Comparison of ENCODE assay signal across 7 mouse cellular contexts in genomic region chr16:58669264-58669663, GRCm38 (mm10). TPM values are rescaled to one million over a fixed set of nuclear protein-coding genes. Genes with fewer than 3 reads are reported as not detected.
DNase-seq lines count a peak whose midpoint lies in the region; ATAC-seq and TF ChIP-seq lines count a peak whose summit lies in the region.

No protein-coding gene starts in this region.

- TF ChIP-seq EP300 in stomach, postnatal 0 days (optimal IDR thresholded peaks at IDR 0.05) = no peak

- H3K27me3 ChIP-seq in G1E (ENCODE audit: insufficient read depth, low read length) = no peaks in the 10 kb centered on the region
- no peaks in the 10 kb centered on the region for H3K27me3 ChIP-seq in heart, embryonic 11.5 days (ENCODE audit: control insufficient read depth, insufficient read depth, low read length)
- no peaks in the 10 kb centered on the region for H3K27me3 ChIP-seq in liver, embryonic 12.5 days (replicated peaks)
- H3K27me3 ChIP-seq in stomach, postnatal 0 days (ENCODE audit: control insufficient read depth, insufficient read depth, low read length) = no peaks in the 10 kb centered on the region

- H3K9me3 ChIP-seq in G1E (replicated peaks) = no peaks in the 10 kb centered on the region
- no peaks in the 10 kb centered on the region for H3K9me3 ChIP-seq in heart, embryonic 11.5 days (replicated peaks; ENCODE audit: control insufficient read depth, low read length)
- H3K9me3 ChIP-seq in liver, embryonic 12.5 days (replicated peaks) = no peaks in the 10 kb centered on the region
- H3K9me3 ChIP-seq in stomach, postnatal 0 days (ENCODE audit: control insufficient read depth, low read length) = no peaks in the 10 kb centered on the region

- 9% methylated on average over 5 of the region's 5 CpGs for WGBS in heart, embryonic 11.5 days (ENCODE audit: insufficient replicate concordance)
- WGBS in liver, embryonic 12.5 days (ENCODE audit: insufficient replicate concordance) = 4% methylated on average over 5 of the region's 5 CpGs
- 32% methylated on average over 5 of the region's 5 CpGs for WGBS in stomach, postnatal 0 days

- H3K36me3 ChIP-seq in G1E (replicated peaks) = peaks cover 28% of the 10 kb centered on the region
- H3K36me3 ChIP-seq in heart, embryonic 11.5 days (ENCODE audit: control insufficient read depth, insufficient read depth, low read length) = peaks cover 6% of the 10 kb centered on the region
- peaks cover 27% of the 10 kb centered on the region for H3K36me3 ChIP-seq in liver, embryonic 12.5 days
- no peaks in the 10 kb centered on the region; the same call in 1 of the 2 replicates for H3K36me3 ChIP-seq in stomach, postnatal 0 days (ENCODE audit: control insufficient read depth, insufficient read depth, low read length)

- peak overlapping the region; percentile 17; the same call in 1 of the 2 replicates for H3K4me3 ChIP-seq in G1E (ENCODE audit: low read depth, low read length)
- H3K4me3 ChIP-seq in heart, embryonic 11.5 days (ENCODE audit: low read depth, low read length) = peak overlapping the region; percentile 97; the same call in 1 of the 2 replicates
- H3K4me3 ChIP-seq in liver, embryonic 12.5 days = peak overlapping the region; percentile 100
- H3K4me3 ChIP-seq in stomach, postnatal 0 days (ENCODE audit: low read depth, low read length) = peak overlapping the region; percentile 98; the same call in 1 of the 2 replicates

- peak; percentile 18 for ATAC-seq in G1E (ENCODE audit: extremely low read depth, insufficient number of reproducible peaks, low FRiP score, poor library complexity, severe bottlenecking)
- 0 out of 2 replicates have a peak, but pooled peaks have one; percentile 13 for ATAC-seq in heart, embryonic 11.5 days (replicated peaks; ENCODE audit: insufficient number of reproducible peaks, low FRiP score, low TSS enrichment)
- ATAC-seq in liver, embryonic 12.5 days = peak; percentile 25
- ATAC-seq in stomach, postnatal 0 days (ENCODE audit: low FRiP score, low TSS enrichment) = no peak

- peak overlapping the region; percentile 70 for H3K4me2 ChIP-seq in heart, embryonic 11.5 days
- peak overlapping the region; percentile 73 for H3K4me2 ChIP-seq in liver, embryonic 12.5 days
- H3K4me2 ChIP-seq in stomach, postnatal 0 days (replicated peaks; ENCODE audit: low read depth) = peak overlapping the region; percentile 87

- peak overlapping the region; percentile 94 for H3K27ac ChIP-seq in heart, embryonic 11.5 days (ENCODE audit: low read depth, low read length)
- H3K27ac ChIP-seq in liver, embryonic 12.5 days = peak overlapping the region; percentile 100
- H3K27ac ChIP-seq in stomach, postnatal 0 days (replicated peaks) = peak overlapping the region; percentile 84; the same call in 1 of the 2 replicates

- DNase-seq in G1E (ENCODE audit: low spot score) = no peak
- DNase-seq in adrenal gland, postnatal 36 days = peak; percentile 5 to 30
- peak; percentile 25 for DNase-seq in stomach, postnatal 0 days (ENCODE audit: low spot score)
- DNase-seq in left cerebral cortex, adult 8-10 months (ENCODE audit: low spot score in 2 of 2) = no peak
- no peak for DNase-seq in thymus, postnatal 0 days (ENCODE audit: low spot score)

- peak overlapping the region; percentile 93 for H3K9ac ChIP-seq in heart, embryonic 11.5 days (ENCODE audit: low read depth, low read length)
- peak overlapping the region; percentile 100 for H3K9ac ChIP-seq in liver, embryonic 12.5 days
- no peak overlapping the region for H3K9ac ChIP-seq in stomach, postnatal 0 days (ENCODE audit: low read length)

- TF ChIP-seq CTCF in G1E (IDR thresholded peaks at IDR 0.05; ENCODE audit: low read depth, low read length) = no peak
- no peak for TF ChIP-seq CTCF in stomach, postnatal 0 days (IDR thresholded peaks at IDR 0.05; ENCODE audit: low read depth)

- H3K4me1 ChIP-seq in G1E (ENCODE audit: insufficient read depth, low read depth, low read length) = peaks cover 62% of the 10 kb centered on the region
- H3K4me1 ChIP-seq in heart, embryonic 11.5 days (ENCODE audit: control insufficient read depth, insufficient read depth, low read length) = peaks cover 7% of the 10 kb centered on the region; the same call in 1 of the 2 replicates
- H3K4me1 ChIP-seq in liver, embryonic 12.5 days = peaks cover 67% of the 10 kb centered on the region
- H3K4me1 ChIP-seq in stomach, postnatal 0 days (replicated peaks; ENCODE audit: control insufficient read depth, insufficient read depth) = no peaks in the 10 kb centered on the region

RNA-seq across cellular contexts. Expression of gene Cpox, which starts 0.8 kb away (rescaled TPM):
- total RNA-seq in G1E (2014; fragmentation: Nextera tagmentation) (1,587 and 1,720 TPM in 2 replicates), G1E (2017) (291 and 297 TPM in 2 replicates)
- polyA plus RNA-seq in G1E (2012) = 261 and 266 TPM in 2 replicates
- 10 to 100 TPM; 17.0 to 18.9 TPM for total RNA-seq in adrenal gland, postnatal 36 days (2021)
- polyA plus RNA-seq in heart, embryonic 11.5 days (2014; fragmentation: Nextera tagmentation; extraction: Ambion mirVana) = 45.7 and 67.7 TPM in 2 replicates
- 692 and 703 TPM in 2 replicates for polyA plus RNA-seq in liver, embryonic 12.5 days (2016; fragmentation: Nextera tagmentation; extraction: Ambion mirVana)
- polyA plus RNA-seq in stomach, postnatal 0 days (2015; fragmentation: Nextera tagmentation; extraction: Ambion mirVana) = 42.3 and 44.9 TPM in 2 replicates
- 10 to 100 TPM; 41.4 to 46.8 (median 43.7) TPM for total RNA-seq in left cerebral cortex, adult 8-10 months (2022)
- polyA plus RNA-seq in thymus, postnatal 0 days (2015; fragmentation: Nextera tagmentation; extraction: Ambion mirVana) = 15.9 and 16.3 TPM in 2 replicates

RNA-seq across cellular contexts. Expression of gene E330017A01Rik, which starts 30.7 kb away (rescaled TPM):
- total RNA-seq in G1E (2014; fragmentation: Nextera tagmentation) (not detected in 2 replicates), G1E (2017) (0.11 and 0.17 TPM in 2 replicates)
- not detected in 2 replicates for polyA plus RNA-seq in G1E (2012)
- not detected for total RNA-seq in adrenal gland, postnatal 36 days (2021)
- polyA plus RNA-seq in heart, embryonic 11.5 days (2014; fragmentation: Nextera tagmentation; extraction: Ambion mirVana) = not detected in 2 replicates
- polyA plus RNA-seq in liver, embryonic 12.5 days (2016; fragmentation: Nextera tagmentation; extraction: Ambion mirVana) = not detected in 2 replicates
- polyA plus RNA-seq in stomach, postnatal 0 days (2015; fragmentation: Nextera tagmentation; extraction: Ambion mirVana) = not detected in 2 replicates
- total RNA-seq in left cerebral cortex, adult 8-10 months (2022) = not detected
- not detected in 2 replicates for polyA plus RNA-seq in thymus, postnatal 0 days (2015; fragmentation: Nextera tagmentation; extraction: Ambion mirVana)

RNA-seq across cellular contexts. Expression of gene Gpr15, which starts 49.6 kb away (rescaled TPM):
- total RNA-seq in G1E (2014; fragmentation: Nextera tagmentation) (not detected in 2 replicates), G1E (2017) (0.11 and 0.12 TPM in 2 replicates)
- polyA plus RNA-seq in G1E (2012) = not detected in 2 replicates
- total RNA-seq in adrenal gland, postnatal 36 days (2021) = not detected
- polyA plus RNA-seq in heart, embryonic 11.5 days (2014; fragmentation: Nextera tagmentation; extraction: Ambion mirVana) = not detected in 2 replicates
- not detected in 2 replicates for polyA plus RNA-seq in liver, embryonic 12.5 days (2016; fragmentation: Nextera tagmentation; extraction: Ambion mirVana)
- polyA plus RNA-seq in stomach, postnatal 0 days (2015; fragmentation: Nextera tagmentation; extraction: Ambion mirVana) = not detected in 2 replicates
- total RNA-seq in left cerebral cortex, adult 8-10 months (2022) = not detected
- 0.79 and 1.7 TPM in 2 replicates for polyA plus RNA-seq in thymus, postnatal 0 days (2015; fragmentation: Nextera tagmentation; extraction: Ambion mirVana)

RNA-seq across cellular contexts. Expression of gene Gm813, which starts 52.5 kb away (rescaled TPM):
- total RNA-seq in G1E (2014; fragmentation: Nextera tagmentation) (not detected in 2 replicates), G1E (2017) (0.22 TPM in 1 of 2 replicates, not detected in the other)
- not detected in 2 replicates for polyA plus RNA-seq in G1E (2012)
- not detected for total RNA-seq in adrenal gland, postnatal 36 days (2021)
- not detected in 2 replicates for polyA plus RNA-seq in heart, embryonic 11.5 days (2014; fragmentation: Nextera tagmentation; extraction: Ambion mirVana)
- polyA plus RNA-seq in liver, embryonic 12.5 days (2016; fragmentation: Nextera tagmentation; extraction: Ambion mirVana) = not detected in 2 replicates
- polyA plus RNA-seq in stomach, postnatal 0 days (2015; fragmentation: Nextera tagmentation; extraction: Ambion mirVana) = not detected in 2 replicates
- not detected for total RNA-seq in left cerebral cortex, adult 8-10 months (2022)
- not detected in 2 replicates for polyA plus RNA-seq in thymus, postnatal 0 days (2015; fragmentation: Nextera tagmentation; extraction: Ambion mirVana)

RNA-seq across cellular contexts. Expression of gene Cldnd1, which starts 58.4 kb away (rescaled TPM):
- total RNA-seq in G1E (2014; fragmentation: Nextera tagmentation) (93.5 and 94.2 TPM in 2 replicates), G1E (2017) (17.4 and 18.5 TPM in 2 replicates)
- 2.2 and 3.3 TPM in 2 replicates for polyA plus RNA-seq in G1E (2012)
- total RNA-seq in adrenal gland, postnatal 36 days (2021) = 10 to 100 TPM; 67.0 to 92.3 TPM
- polyA plus RNA-seq in heart, embryonic 11.5 days (2014; fragmentation: Nextera tagmentation; extraction: Ambion mirVana) = 113 and 122 TPM in 2 replicates
- polyA plus RNA-seq in liver, embryonic 12.5 days (2016; fragmentation: Nextera tagmentation; extraction: Ambion mirVana) = 41.3 and 41.8 TPM in 2 replicates
- 91.1 and 92.7 TPM in 2 replicates for polyA plus RNA-seq in stomach, postnatal 0 days (2015; fragmentation: Nextera tagmentation; extraction: Ambion mirVana)
- total RNA-seq in left cerebral cortex, adult 8-10 months (2022) = 100 to 1,000 TPM in 3 of 4 experiments, 10 to 100 TPM in 1; 98.1 to 116 (median 114) TPM
- 51.0 and 58.6 TPM in 2 replicates for polyA plus RNA-seq in thymus, postnatal 0 days (2015; fragmentation: Nextera tagmentation; extraction: Ambion mirVana)

Comparison
In these comparisons a context has a peak if more than half of its experiments do, and no peak if none do; other contexts are left out.
1. DNase-seq: peak in adrenal gland, postnatal 36 days (2 of 2) and stomach, postnatal 0 days (single experiment); none in G1E (single experiment), left cerebral cortex, adult 8-10 months (0 of 2) and thymus, postnatal 0 days (single experiment).
2. H3K4me3 ChIP-seq: peak in every context shown above with its lines; median percentile 100 in liver, embryonic 12.5 days; 98 in stomach, postnatal 0 days; 97 in heart, embryonic 11.5 days; 17 in G1E.
3. Peak in every context shown above with its lines, with median percentiles within 50 percentile points of each other: H3K27ac ChIP-seq and H3K4me2 ChIP-seq.